Mouse (Mus musculus): ENCODE measurements around the gene Capg.

DNA sequence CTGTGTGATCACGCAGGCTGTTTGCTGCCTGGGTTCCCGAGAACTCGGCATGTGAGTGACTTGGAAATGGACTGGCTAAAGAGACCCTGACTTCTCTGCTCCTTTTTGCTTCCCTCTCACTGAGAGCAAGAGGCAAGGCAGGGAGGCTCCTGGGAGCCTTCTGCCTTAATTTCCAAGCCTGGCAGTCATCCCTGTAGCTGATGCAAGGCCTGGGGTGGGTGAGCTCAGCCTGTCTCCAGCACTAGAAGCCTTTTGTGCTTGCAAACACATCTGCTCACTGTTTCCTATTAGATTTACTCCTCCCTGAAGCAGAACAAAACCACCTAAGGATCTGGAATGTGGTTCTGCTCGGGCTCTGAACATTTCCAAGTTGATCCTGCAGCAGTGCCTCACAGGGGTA lies 35.6 kb upstream of the Capg start:
- TF ChIP-seq CTCF (IDR thresholded peaks at IDR 0.05; ENCODE audit: low read depth), result no peak
- TF ChIP-seq EP300 (optimal IDR thresholded peaks at IDR 0.05), result no peak

All from stomach, postnatal 0 days (tissue).